Mouse (Mus musculus) embryo, embryonic 11 days (tissue): ENCODE results near the gene Kl.
A peak's percentile ranks its signal among the peaks of the same experiment; 100 is the strongest.

Source experiments
- DNase-seq: peaks from one replicate; pipeline ENCODE4 v3.0.0-alpha.2; 2015

Kl gene

DNA sequence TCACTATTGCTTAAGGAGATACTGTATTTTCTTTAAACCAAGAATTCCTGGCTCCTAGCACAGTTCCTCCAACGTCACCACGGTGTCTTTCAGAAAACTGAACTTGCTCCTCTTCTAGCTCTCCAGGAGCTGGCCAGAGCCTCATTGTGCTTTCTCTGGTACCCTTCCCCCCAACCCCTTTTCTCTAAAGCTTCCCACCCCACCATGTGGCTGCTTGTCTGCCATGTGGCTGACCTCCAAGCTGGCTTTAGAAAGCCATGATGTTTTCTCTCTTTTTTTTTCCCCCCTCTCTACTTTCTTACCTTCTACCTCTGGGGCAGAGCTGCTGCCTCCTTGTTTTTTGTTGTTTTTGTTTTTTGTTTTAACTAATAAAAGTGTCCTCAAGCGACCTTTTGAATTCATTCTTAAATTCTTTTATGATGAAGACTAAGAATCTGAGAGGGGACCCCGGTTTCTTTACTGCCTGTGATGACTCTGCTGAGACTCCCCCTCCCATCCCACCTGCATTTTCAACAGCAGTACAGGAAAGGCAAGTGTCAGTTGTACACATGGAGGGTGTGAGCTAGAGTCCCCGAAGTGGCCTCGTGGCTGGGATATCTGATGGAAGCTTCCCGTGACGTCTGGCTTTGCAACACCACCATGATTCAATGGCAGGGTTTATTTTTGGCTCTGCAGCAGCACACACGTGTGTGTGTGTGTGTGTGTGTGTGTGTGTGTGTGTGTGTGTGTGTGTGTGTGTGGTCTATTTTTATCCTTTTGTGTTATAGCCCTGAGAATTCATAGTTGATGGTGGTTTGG lies 82.5 kb downstream of the Kl start:
- DNase-seq = peak; percentile 36

DNA sequence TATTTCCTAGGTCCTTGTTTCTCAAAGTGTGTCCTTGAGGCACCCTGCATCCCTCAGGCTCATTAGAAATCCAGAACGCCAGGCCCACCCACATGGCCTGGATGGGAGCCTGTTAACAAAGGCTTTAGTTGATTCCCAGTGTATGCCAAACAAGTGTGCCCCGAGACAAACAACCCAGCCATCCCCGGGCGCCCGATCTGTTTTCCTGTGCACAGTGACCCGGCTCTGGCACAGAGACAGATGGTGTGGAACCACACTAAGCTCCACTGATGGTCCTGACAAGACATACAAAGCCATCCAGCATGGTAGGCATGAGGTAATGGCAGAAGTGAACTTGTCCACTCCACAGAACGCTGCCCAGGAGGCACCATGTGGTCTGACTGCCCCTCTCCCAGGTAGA lies 85.5 kb downstream of the Kl start:
- no peak for DNase-seq

DNA sequence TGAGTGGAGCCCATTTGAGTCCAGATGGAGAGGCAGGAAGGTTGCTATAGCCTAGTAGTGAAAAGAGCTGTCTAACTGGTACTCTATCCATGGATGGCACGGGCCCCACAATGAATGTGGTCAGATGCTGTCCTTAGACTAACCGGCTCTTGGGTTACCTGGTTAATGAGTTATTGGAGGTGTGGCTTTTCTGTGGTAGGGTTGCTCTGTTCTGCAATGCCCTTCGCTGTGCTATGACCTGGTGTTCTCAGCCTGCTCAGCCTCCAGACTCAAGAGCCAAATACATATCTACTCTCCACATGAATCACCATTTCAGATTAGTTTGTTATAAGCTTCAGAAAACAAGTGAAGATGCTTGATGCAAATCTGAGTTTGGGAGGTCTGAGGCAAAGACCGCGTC lies 90.5 kb downstream of the Kl start:
- DNase-seq = no peak
